Mouse (Mus musculus) splenic B cell, adult 2 months (primary cell): Measurements from ENCODE around the gene Ccz1.

ENCODE experiments used
- DNase-seq: peaks from one replicate; pipeline ENCODE4 v3.0.0-alpha.2; 2011; ENCODE audit warnings: low read depth, low spot score
- H3K27me3 ChIP-seq: 2 replicates; pipeline ENCODE4 v1.6.1; 2012; ENCODE audit warnings: mild to moderate bottlenecking, low read length, moderate library complexity, mixed read lengths; ENCODE audit not compliant: control insufficient read depth, poor library complexity, insufficient read depth, severe bottlenecking
- H3K36me3 ChIP-seq: 2 replicates; pipeline ENCODE4 v1.6.1; 2012; ENCODE audit warnings: mild to moderate bottlenecking, low read length, moderate library complexity, mixed read lengths; ENCODE audit not compliant: control insufficient read depth, poor library complexity, insufficient read depth, severe bottlenecking

Ccz1 gene

DNA sequence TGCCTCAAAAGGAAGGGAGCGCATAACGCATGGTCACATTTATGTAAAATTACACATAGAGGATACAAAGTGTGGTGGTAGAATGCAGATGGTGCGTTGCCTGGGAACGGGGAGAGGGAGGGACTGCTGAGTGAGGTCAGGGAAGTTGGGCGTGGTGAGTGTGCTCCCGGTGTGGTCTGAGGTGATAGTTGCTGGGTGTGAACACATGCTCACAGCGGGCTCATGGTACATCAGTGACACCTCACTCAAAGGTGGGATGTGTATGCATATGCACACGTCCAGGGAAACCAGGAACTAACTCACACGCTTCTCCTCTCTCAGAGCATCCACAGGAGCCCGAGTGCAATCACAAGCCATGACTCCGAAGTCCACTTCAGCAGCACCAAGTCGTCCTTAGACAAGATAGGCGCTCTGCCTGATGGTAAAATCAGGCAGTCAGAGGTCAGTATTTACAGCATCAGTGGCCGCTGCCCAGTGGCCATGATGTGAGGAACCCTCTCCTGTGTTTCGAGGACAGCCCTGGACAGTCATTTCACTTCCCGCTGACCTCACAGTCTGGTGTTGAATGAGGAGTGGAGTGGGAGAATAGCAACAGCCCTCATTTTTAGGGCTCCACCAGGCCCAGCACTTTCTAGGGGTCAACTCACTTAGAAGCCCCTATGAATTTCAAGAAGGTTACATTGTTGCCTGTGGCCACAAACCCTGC, 37.8 kb downstream of the Ccz1 start:
- H3K36me3 ChIP-seq: no peaks in the 10 kb centered on the region
- no peak for DNase-seq
- no peaks in the 10 kb centered on the region for H3K27me3 ChIP-seq

DNA sequence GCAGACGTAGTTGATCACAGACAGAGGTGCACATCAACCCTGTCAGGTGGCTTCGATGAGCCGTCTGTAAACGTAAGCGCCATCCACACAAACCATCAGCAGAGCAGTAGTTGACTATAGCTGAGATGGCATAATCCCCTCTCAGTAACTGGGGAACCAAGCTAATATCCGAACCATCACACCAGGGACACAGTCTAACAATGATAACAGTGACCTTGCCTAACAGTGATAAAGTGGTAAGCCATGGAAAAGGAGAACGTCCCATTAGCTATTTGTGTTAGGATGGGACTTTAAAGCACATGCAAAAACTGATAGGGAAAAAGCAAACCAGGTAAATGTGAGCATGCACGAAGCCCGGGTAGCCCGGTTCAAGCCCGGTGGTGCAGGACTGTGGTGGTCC, 38.4 kb downstream of the Ccz1 start:
- Histone ChIP-seq H3K27me3 (no peaks in the 10 kb centered on the region), H3K36me3 (no peaks in the 10 kb centered on the region)
- no peak for DNase-seq

GRCm38 (mm10) chr5:143975631-143975933, 39.1 kb downstream of the Ccz1 start:
- no peak for DNase-seq
- H3K36me3 ChIP-seq: no peaks in the 10 kb centered on the region
- H3K27me3 ChIP-seq: no peaks in the 10 kb centered on the region

DNA sequence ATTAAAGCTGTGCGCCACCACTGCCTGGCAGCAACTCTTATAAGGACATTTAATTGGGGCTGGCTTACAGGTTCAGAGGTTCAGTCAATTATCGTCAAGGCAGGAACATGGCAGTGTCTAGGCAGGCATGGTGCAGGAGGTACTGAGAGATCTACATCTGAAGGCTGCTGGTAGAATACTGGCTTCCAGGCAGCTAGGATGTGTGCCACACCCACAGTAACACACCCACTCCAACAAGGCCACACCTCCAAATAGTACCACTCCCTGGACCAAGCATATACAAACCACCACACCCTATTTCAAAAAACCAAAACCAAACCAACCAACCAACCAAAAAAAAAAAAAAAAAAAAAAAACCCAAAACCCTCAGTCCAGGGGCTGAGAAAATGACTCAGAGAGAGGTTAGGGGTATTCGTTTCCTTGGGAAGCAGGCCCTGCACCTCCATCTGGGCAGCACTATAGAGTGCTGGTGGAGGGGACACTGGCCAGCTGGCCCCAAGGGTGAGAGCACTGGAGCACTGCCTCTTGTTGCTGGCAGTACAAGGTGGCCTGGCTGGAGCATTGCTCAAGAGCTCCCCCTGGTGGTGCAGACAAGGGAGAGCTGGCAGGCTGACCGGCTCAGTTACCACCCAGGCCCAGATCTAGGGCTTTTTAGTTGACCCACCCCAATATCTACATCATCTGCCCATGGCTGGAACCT, 39.6 kb downstream of the Ccz1 start:
- peak; percentile 86 for DNase-seq
- no peaks in the 10 kb centered on the region for H3K27me3 ChIP-seq
- H3K36me3 ChIP-seq: no peaks in the 10 kb centered on the region

DNA sequence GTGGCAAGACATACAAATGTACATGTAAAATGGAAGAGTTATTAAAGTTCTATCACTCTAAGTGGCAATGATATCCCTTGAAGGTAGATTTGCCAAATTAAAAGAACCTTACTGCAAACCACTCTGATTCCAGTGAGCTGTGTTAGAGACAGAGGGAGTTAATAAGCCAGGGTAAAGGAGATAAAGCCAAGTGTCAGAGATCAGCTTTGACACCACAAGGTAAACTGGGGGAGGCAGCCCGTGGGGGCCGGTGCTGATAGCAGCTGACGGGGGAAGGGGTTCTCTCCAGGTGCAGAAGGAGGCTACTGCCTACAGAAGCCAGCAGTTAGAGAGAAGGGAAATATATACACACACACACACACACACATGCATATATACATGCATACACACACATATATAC, 42.0 kb downstream of the Ccz1 start:
- Histone ChIP-seq H3K27me3 (no peaks in the 10 kb centered on the region), H3K36me3 (no peaks in the 10 kb centered on the region)
- no peak for DNase-seq

GRCm38 (mm10) chr5:143966671-143967070, 48.0 kb downstream of the Ccz1 start:
- no peak for DNase-seq
- no peaks in the 10 kb centered on the region for H3K27me3 ChIP-seq
- no peaks in the 10 kb centered on the region for H3K36me3 ChIP-seq

DNA sequence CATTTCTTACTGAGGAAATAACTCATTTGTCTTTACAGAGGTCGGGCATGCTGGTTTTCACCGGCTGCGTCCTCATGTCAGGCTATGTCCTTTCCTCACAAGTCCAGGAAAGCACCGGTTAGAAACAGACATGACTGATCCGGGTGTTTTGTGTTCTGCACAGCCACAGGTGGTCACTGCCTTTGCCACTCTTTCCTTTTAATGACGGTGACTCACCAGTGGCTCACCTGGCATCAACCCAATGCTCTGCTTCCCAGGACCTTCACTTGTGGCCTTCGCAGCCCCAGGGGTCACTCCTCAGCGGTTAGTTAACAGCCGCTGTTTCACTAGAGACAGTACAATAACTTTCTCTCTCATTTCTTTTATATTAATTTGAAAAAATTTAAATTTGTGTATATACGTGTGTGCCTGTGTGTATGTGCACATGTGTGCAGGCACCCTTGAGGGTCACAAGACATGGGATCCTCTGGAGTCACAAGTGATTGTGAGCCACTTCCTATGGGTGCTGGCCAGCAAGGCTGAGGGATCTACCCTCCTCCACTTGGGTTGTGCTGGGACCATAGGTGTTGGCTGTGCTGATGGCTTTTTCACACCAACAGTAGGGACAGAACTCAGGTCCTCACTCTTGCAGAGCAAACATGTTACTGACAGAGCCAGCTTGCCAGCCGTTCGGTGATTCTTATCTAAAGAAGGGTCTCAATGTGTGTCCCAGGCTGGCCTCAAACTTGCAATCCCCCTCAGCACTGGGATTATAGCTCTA, 48.9 kb downstream of the Ccz1 start:
- no peak for DNase-seq
- no peaks in the 10 kb centered on the region for H3K36me3 ChIP-seq
- no peaks in the 10 kb centered on the region for H3K27me3 ChIP-seq

DNA sequence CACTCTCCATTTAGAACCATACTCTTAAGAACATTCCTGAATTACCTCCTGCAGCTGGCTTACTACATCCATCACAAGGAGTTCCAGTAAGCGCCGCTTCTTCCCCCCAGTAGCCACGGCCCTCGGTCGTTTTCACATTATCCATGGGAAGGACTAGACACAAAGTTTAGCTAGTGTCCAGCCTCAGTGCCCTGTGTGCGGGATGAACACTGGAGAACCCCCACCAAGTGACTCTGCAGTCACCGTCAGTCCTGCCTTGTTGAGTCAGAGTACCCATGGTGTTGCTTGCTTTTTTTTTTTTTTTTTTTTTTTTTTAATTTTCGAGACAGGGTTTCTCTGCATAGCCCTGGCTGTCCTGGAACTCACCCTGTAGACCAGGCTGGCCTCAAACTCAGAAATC, 53.5 kb downstream of the Ccz1 start:
- H3K27me3 ChIP-seq: no peaks in the 10 kb centered on the region
- no peaks in the 10 kb centered on the region for H3K36me3 ChIP-seq
- DNase-seq: no peak

DNA sequence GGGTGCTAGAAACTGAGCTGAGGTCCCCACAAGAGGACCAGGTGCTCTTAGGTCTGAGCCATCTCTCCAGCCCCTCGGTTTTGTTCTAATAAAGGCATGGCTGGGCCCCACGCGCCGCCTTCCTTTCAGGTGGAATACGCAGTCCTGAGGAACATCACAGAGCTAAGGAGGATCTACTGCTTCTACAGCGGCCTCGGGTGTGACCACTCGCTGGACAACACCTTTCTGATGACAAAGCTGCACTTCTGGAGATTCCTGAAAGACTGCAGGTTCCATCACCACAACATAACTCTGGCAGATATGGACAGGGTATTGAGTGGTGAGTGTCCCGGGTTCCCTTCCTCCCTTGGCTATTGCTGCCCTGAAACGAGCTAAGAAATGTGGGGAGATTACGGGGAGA, 55.1 kb downstream of the Ccz1 start:
- Histone ChIP-seq H3K36me3 (no peaks in the 10 kb centered on the region), H3K27me3 (no peaks in the 10 kb centered on the region)

DNA sequence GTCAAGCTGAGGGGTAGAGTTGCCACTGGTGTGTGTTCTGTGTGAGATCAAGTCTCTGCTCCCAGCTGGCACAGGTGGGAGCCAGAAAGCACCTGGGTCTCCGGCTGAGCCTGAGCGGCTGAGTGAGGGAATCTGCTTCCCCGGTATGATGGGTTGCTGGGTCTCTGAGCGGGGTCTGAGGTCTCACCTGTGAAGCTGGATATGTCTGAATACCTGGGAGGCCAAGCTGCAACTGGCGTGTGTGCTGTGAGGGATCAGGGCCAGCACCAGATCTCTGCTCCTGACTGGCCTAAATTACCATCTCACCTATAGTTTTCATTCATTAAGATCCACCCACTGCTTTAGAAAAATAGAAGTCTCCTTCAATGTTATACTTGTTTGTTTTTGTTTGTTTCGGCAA, 57.6 kb downstream of the Ccz1 start:
- Histone ChIP-seq H3K27me3 (no peaks in the 10 kb centered on the region), H3K36me3 (no peaks in the 10 kb centered on the region)
- no peak for DNase-seq

More for the DNA sequence above, 55.1 kb downstream of the Ccz1 start:
- DNase-seq: no peak

DNA sequence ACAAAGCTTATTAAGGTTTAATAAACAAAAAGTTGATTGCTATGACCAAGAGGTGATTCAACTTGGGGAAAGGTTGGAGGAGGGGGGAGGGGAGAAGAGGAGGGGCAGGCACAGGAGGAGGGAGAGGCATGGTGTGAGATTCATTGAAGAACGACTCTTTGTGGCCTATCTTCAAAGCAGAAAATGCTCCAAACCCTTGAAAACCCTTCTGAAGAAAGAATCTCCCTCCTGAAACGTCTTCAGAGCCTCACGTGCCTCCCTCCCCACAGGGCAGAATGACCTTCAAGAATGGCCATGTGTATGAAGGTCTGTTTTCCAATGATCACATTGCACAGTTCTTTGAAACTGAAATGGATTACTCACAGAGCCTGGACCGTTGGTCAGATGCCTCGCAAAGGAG, 64.7 kb downstream of the Ccz1 start:
- H3K27me3 ChIP-seq: no peaks in the 10 kb centered on the region
- DNase-seq: no peak
- H3K36me3 ChIP-seq: no peaks in the 10 kb centered on the region

DNA sequence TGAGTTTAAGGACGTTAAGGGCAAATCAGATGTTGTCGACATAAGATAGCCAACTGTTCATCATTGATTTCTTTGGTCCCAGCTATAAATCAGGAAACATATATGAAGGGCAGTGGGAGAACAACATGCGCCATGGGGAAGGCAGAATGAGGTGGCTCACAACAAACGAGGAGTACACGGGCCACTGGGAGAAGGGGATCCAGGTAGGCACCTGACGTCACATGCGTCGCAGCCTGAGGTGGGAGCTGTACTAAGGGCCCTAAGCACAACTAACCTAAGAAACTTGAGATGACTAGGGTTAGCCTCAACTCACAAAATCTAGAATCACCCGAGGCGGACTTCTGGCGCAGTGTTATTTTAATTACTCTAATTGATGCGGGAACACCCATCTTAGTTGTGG, 66.3 kb downstream of the Ccz1 start:
- no peaks in the 10 kb centered on the region for H3K36me3 ChIP-seq
- H3K27me3 ChIP-seq: no peaks in the 10 kb centered on the region
- DNase-seq: no peak

- H3K27me3 ChIP-seq: no peaks in the 10 kb centered on the region
- no peaks in the 10 kb centered on the region for H3K36me3 ChIP-seq
- no peak for DNase-seq
Measured at GRCm38 (mm10) chr5:143943231-143944125, 71.2 kb downstream of the Ccz1 start.

GRCm38 (mm10) chr5:143941588-143941987, 73.1 kb downstream of the Ccz1 start:
- Histone ChIP-seq H3K36me3 (no peaks in the 10 kb centered on the region), H3K27me3 (no peaks in the 10 kb centered on the region)
- no peak for DNase-seq
